Mouse (Mus musculus): ENCODE results near the gene Fabp6. TPM values are rescaled to one million over a fixed set of nuclear protein-coding genes. Genes with fewer than 3 reads are reported as not detected.

Gene Fabp6
- total and polyA plus RNA-seq, 3 experiments: not detected

DNA sequence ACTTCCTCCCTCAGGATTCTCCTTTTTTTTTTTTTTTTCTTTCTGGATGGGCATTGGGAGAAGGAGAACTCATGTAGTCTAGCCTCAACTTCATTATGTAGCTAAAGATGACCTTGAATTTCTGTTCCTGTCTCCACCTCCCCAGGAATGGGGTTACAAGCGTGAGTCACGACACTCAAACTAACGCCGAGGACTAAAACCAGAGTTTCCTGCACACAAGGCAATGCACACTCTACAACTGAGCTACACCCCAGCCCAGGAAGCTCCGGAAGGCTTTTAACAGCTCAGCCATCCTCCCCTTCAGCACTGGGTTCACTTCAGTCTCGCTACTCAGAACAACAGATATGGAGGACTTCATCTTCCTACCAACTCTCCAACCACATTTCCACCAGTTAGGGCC is 3.6 kb upstream of the Fabp6 start:
- TF ChIP-seq POLR2AphosphoS5 (IDR thresholded peaks at IDR 0.05; ENCODE audit: borderline replicate concordance, low read depth, low read length) (no peak), USF2 (IDR thresholded peaks at IDR 0.05; ENCODE audit: borderline replicate concordance in 1 of 2, insufficient read depth in 1 of 2, low read depth in 1 of 2, low read length in 2 of 2) (no peak), POLR2AphosphoS2 (IDR thresholded peaks at IDR 0.05; ENCODE audit: low read length) (no peak), KAT2A (conservative IDR thresholded peaks at IDR 0.05; ENCODE audit: low read depth, low read length) (no peak)
- Histone ChIP-seq H3K4me1 (ENCODE audit: control insufficient read depth in 1 of 2, insufficient read depth in 2 of 2, low read length in 2 of 2) (no peaks in the 10 kb centered on the region), H3K9ac (ENCODE audit: control insufficient read depth, low read depth, low read length, poor library complexity, severe bottlenecking) (no peak overlapping the region), H3K4me3 (ENCODE audit: control insufficient read depth in 1 of 2, insufficient read depth in 1 of 2, low read depth in 2 of 2, low read length in 2 of 2) (no peak overlapping the region), H3K79me2 (ENCODE audit: control insufficient read depth, insufficient read depth, low read length, poor library complexity) (no peaks in the 10 kb centered on the region), H3K27ac (ENCODE audit: control insufficient read depth, low read depth, low read length) (no peak overlapping the region), H3K27me3 (ENCODE audit: control insufficient read depth in 1 of 2, insufficient read depth in 2 of 2, low read length in 2 of 2) (no peaks in the 10 kb centered on the region), H3K36me3 (ENCODE audit: control insufficient read depth in 1 of 2, insufficient read depth in 2 of 2, low read length in 2 of 2) (no peaks in the 10 kb centered on the region), H3K9me3 (replicated peaks; ENCODE audit: insufficient read depth, low read length) (no peaks in the 10 kb centered on the region)
- no peak for DNase-seq (ENCODE audit: low read depth, low spot score)

DNA sequence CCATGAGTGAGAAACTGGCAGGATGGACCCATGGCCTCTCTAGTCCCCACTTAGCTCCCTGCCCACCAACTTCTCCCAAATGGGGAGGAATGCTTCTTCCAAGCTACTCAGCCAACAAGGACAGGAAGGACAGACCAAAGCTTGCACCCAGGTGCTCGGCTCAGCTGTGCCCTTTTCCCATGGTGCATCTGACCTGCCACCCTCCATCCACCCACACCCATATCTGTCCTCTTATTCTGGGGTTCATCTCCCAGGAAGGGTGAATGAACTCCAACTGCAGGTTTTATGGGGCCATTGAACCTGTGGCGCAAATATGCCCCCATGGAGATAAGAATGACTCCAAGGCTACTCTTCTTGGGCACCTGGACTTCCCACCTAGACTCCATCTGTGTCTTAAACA is 2.9 kb upstream of the Fabp6 start:
- TF ChIP-seq USF1 (IDR thresholded peaks at IDR 0.05; ENCODE audit: low read depth, low read length) (no peak), ELF1 (IDR thresholded peaks at IDR 0.05; ENCODE audit: low read depth, low read length) (no peak), MXI1 (IDR thresholded peaks at IDR 0.05; ENCODE audit: low read depth, low read length) (no peak), SIN3A (IDR thresholded peaks at IDR 0.05; ENCODE audit: low read length) (no peak), JUND (IDR thresholded peaks at IDR 0.05; ENCODE audit: low read depth, low read length) (no peak), GATA1 (IDR thresholded peaks at IDR 0.05; ENCODE audit: low read depth, low read length) (no peak), RAD21 (IDR thresholded peaks at IDR 0.05; ENCODE audit: low read depth, low read length) (no peak), TBP (IDR thresholded peaks at IDR 0.05; ENCODE audit: low read depth, low read length) (no peak)
- no peak overlapping the region for H3K9ac ChIP-seq (ENCODE audit: control insufficient read depth, low read depth, low read length, poor library complexity, severe bottlenecking)
- H3K27me3 ChIP-seq (ENCODE audit: control insufficient read depth in 1 of 2, insufficient read depth in 2 of 2, low read length in 2 of 2): no peaks in the 10 kb centered on the region
- H3K4me3 ChIP-seq (ENCODE audit: control insufficient read depth in 1 of 2, insufficient read depth in 1 of 2, low read depth in 2 of 2, low read length in 2 of 2): no peak overlapping the region
- H3K79me2 ChIP-seq (ENCODE audit: control insufficient read depth, insufficient read depth, low read length, poor library complexity): no peaks in the 10 kb centered on the region
- no peaks in the 10 kb centered on the region for H3K4me1 ChIP-seq (ENCODE audit: control insufficient read depth in 1 of 2, insufficient read depth in 2 of 2, low read length in 2 of 2)
- H3K36me3 ChIP-seq (ENCODE audit: control insufficient read depth in 1 of 2, insufficient read depth in 2 of 2, low read length in 2 of 2): no peaks in the 10 kb centered on the region
- H3K9me3 ChIP-seq (replicated peaks; ENCODE audit: insufficient read depth, low read length): no peaks in the 10 kb centered on the region
- no peak overlapping the region for H3K27ac ChIP-seq (ENCODE audit: control insufficient read depth, low read depth, low read length)
- no peak for DNase-seq (ENCODE audit: low read depth, low spot score)

DNA sequence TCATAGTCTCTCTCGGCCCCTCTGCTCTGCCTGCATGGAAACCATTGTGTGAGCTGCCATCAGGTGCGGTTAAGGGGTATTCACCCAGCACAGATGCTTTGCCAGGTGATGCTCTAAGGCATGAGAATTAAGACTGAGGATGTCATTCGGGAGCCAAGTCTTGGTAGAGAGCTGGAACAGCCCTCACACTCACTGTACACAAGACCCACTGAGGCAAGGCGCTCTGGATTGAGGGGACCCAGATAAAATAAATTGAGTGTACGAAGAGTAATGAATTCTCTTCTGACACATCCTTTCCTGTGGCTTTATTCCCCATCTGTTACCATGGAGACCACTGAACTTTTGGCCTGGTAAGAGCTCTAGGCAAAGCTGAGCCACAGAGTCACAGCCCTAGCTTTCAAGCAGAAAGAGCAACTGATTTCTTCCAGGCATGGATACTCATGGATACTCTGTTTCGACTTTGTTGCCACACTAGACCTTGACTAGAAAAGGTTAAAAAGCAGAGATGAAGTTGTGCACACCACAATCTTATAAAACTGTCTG is 11.7 kb downstream of the Fabp6 start:
- Histone ChIP-seq H3K4me3 (ENCODE audit: control insufficient read depth in 1 of 2, insufficient read depth in 1 of 2, low read depth in 2 of 2, low read length in 2 of 2) (no peak overlapping the region), H3K4me1 (ENCODE audit: control insufficient read depth in 1 of 2, insufficient read depth in 2 of 2, low read length in 2 of 2) (no peaks in the 10 kb centered on the region)

More for the DNA sequence above, 11.7 kb downstream of the Fabp6 start:
- Histone ChIP-seq H3K27ac (ENCODE audit: control insufficient read depth, low read depth, low read length) (no peak overlapping the region), H3K79me2 (ENCODE audit: control insufficient read depth, insufficient read depth, low read length, poor library complexity) (no peaks in the 10 kb centered on the region), H3K36me3 (ENCODE audit: control insufficient read depth in 1 of 2, insufficient read depth in 2 of 2, low read length in 2 of 2) (no peaks in the 10 kb centered on the region), H3K9ac (ENCODE audit: control insufficient read depth, low read depth, low read length, poor library complexity, severe bottlenecking) (no peak overlapping the region), H3K27me3 (ENCODE audit: control insufficient read depth in 1 of 2, insufficient read depth in 2 of 2, low read length in 2 of 2) (no peaks in the 10 kb centered on the region), H3K9me3 (replicated peaks; ENCODE audit: insufficient read depth, low read length) (no peaks in the 10 kb centered on the region)
- no peak for TF ChIP-seq CHD1 (IDR thresholded peaks at IDR 0.05; ENCODE audit: low read depth, low read length)
- TF ChIP-seq BHLHE40 (IDR thresholded peaks at IDR 0.05; ENCODE audit: borderline replicate concordance, low read depth, low read length): no peak
- TF ChIP-seq MYB (IDR thresholded peaks at IDR 0.05; ENCODE audit: low read depth, low read length): no peak
- no peak for TF ChIP-seq ZKSCAN1 (IDR thresholded peaks at IDR 0.05; ENCODE audit: low read depth, low read length)
- no peak for TF ChIP-seq CTCF (IDR thresholded peaks at IDR 0.05 in 2 of 3, conservative IDR thresholded peaks at IDR 0.05 in 1 of 3; ENCODE audit: control insufficient read depth in 1 of 3, insufficient read depth in 1 of 3, low read depth in 2 of 3, low read length in 3 of 3, poor library complexity in 1 of 3, severe bottlenecking in 1 of 3)
- TF ChIP-seq ZMIZ1 (IDR thresholded peaks at IDR 0.05; ENCODE audit: low read depth, low read length): no peak
- no peak for TF ChIP-seq POLR2A (IDR thresholded peaks at IDR 0.05; ENCODE audit: control insufficient read depth in 1 of 2, insufficient read depth in 1 of 2, low read depth in 1 of 2, low read length in 2 of 2, poor library complexity in 1 of 2)
- no peak for TF ChIP-seq ETS1 (IDR thresholded peaks at IDR 0.05; ENCODE audit: low read depth, low read length)
- no peak for TF ChIP-seq KAT2A (conservative IDR thresholded peaks at IDR 0.05; ENCODE audit: low read depth, low read length)
- TF ChIP-seq EP300 (IDR thresholded peaks at IDR 0.05; ENCODE audit: low read depth in 1 of 2, low read length in 2 of 2): no peak
- no peak for TF ChIP-seq SIN3A (IDR thresholded peaks at IDR 0.05; ENCODE audit: low read length)
- no peak for TF ChIP-seq MAX (IDR thresholded peaks at IDR 0.05; ENCODE audit: low read length)
- TF ChIP-seq POLR2AphosphoS5 (IDR thresholded peaks at IDR 0.05; ENCODE audit: borderline replicate concordance, low read depth, low read length): no peak
- TF ChIP-seq ZNF384 (IDR thresholded peaks at IDR 0.05; ENCODE audit: low read depth, low read length): no peak
- no peak for TF ChIP-seq JUND (IDR thresholded peaks at IDR 0.05; ENCODE audit: low read depth, low read length)
- no peak for TF ChIP-seq ELF1 (IDR thresholded peaks at IDR 0.05; ENCODE audit: low read depth, low read length)
- no peak for TF ChIP-seq TBP (IDR thresholded peaks at IDR 0.05; ENCODE audit: low read depth, low read length)
- TF ChIP-seq MAFK (IDR thresholded peaks at IDR 0.05; ENCODE audit: borderline replicate concordance, low read depth, low read length): no peak
- no peak for DNase-seq (ENCODE audit: low read depth, low spot score)

Data from MEL (cell line).